Mouse (Mus musculus) C2C12 (cell line): ENCODE results near the gene Ppp6r1. TPM values are rescaled to one million over a fixed set of nuclear protein-coding genes. Genes with fewer than 3 reads are reported as not detected.

Experiments used
- H3K27me3 ChIP-seq: one replicate; pipeline ENCODE4 v1.6.1; 2011; ENCODE audit not compliant: control insufficient read depth, insufficient read depth, insufficient read length
- H3K36me3 ChIP-seq: one replicate; pipeline ENCODE4 v1.6.1; 2011; ENCODE audit not compliant: control insufficient read depth, insufficient read depth
- H3K4me3 ChIP-seq: one replicate; pipeline ENCODE4 v1.5.1; 2011; ENCODE audit warnings: mild to moderate bottlenecking, control low read depth; ENCODE audit not compliant: poor library complexity, insufficient read depth, severe bottlenecking
- H3K79me2 ChIP-seq: one replicate; pipeline ENCODE4 v1.6.1; 2011; ENCODE audit not compliant: control insufficient read depth, insufficient read depth
- H3K79me3 ChIP-seq: one replicate; pipeline ENCODE4 v1.6.1; 2011; ENCODE audit warnings: low read depth, control low read depth
- H3ac ChIP-seq: one replicate; pipeline ENCODE3; 2011; ENCODE audit warnings: low read depth; ENCODE audit not compliant: control insufficient read depth, insufficient read length
- CEBPB ChIP-seq: IDR thresholded peaks from one replicate; pipeline ENCODE4 v1.6.1; 2011; ENCODE audit warnings: low read depth, mild to moderate bottlenecking, control low read depth, moderate library complexity
- CTCF ChIP-seq: IDR thresholded peaks from one replicate; pipeline ENCODE4 v1.5.1; 2011; ENCODE audit not compliant: control insufficient read depth, insufficient read depth, insufficient read length
- FOSL1 ChIP-seq: IDR thresholded peaks from one replicate; pipeline ENCODE4 v1.8.0; 2011; ENCODE audit warnings: mild to moderate bottlenecking, low read length; ENCODE audit not compliant: poor library complexity, insufficient read depth, severe bottlenecking
- MAX ChIP-seq: IDR thresholded peaks from one replicate; pipeline ENCODE4 v1.6.1; 2011; ENCODE audit warnings: mild to moderate bottlenecking, control low read depth
- MYOD1 ChIP-seq: IDR thresholded peaks from one replicate; pipeline ENCODE4 v1.6.1; 2011; ENCODE audit warnings: low read depth; ENCODE audit not compliant: control insufficient read depth, insufficient read length
- MYOG ChIP-seq: IDR thresholded peaks from one replicate; pipeline ENCODE4 v1.6.1; 2011; ENCODE audit not compliant: control insufficient read depth, insufficient read length; ENCODE audit errors: extremely low read depth
- USF1 ChIP-seq: IDR thresholded peaks from one replicate; pipeline ENCODE4 v1.6.1; 2011; ENCODE audit warnings: low read depth, mild to moderate bottlenecking, control low read depth, moderate library complexity
- polyA plus RNA-seq: library from polyadenylated mRNA; unstranded; fragments of >200 nt; fragmentation: generic; extraction: Trizol; gene quantifications from one replicate; pipeline ENCODE4 v1.2.1, GENCODE M21; 2012; ENCODE audit warnings: missing spikeins

The Ppp6r1 gene
- polyA plus RNA-seq, 1 experiment, result 56.1 TPM

GRCm38 (mm10) chr7:4674114-4674731 lies 15.4 kb upstream of the Ppp6r1 start:
- H3ac ChIP-seq, result no peak overlapping the region
- no peak overlapping the region for H3K4me3 ChIP-seq
- peaks cover 17% of the 10 kb centered on the region for H3K36me3 ChIP-seq
- no peaks in the 10 kb centered on the region for H3K79me3 ChIP-seq
- TF ChIP-seq MYOD1 (no peak), CEBPB (no peak), MYOG (no peak), FOSL1 (no peak), MAX (no peak), CTCF (no peak), USF1 (no peak)
- H3K79me2 ChIP-seq, result no peaks in the 10 kb centered on the region
- no peaks in the 10 kb centered on the region for H3K27me3 ChIP-seq

GRCm38 (mm10) chr7:4671956-4672355 lies 13.1 kb upstream of the Ppp6r1 start:
- Histone ChIP-seq H3K4me3 (no peak overlapping the region), H3K27me3 (no peaks in the 10 kb centered on the region), H3K36me3 (peaks cover 13% of the 10 kb centered on the region), H3ac (no peak overlapping the region), H3K79me2 (no peaks in the 10 kb centered on the region), H3K79me3 (no peaks in the 10 kb centered on the region)
- TF ChIP-seq USF1, result no peak
- TF ChIP-seq MYOD1, result no peak
- no peak for TF ChIP-seq MAX
- no peak for TF ChIP-seq CEBPB
- no peak for TF ChIP-seq FOSL1
- TF ChIP-seq CTCF, result no peak
- no peak for TF ChIP-seq MYOG

GRCm38 (mm10) chr7:4670655-4671255 lies 11.9 kb upstream of the Ppp6r1 start:
- Histone ChIP-seq H3K36me3 (peaks cover 17% of the 10 kb centered on the region), H3K79me3 (no peaks in the 10 kb centered on the region), H3K4me3 (no peak overlapping the region), H3ac (no peak overlapping the region), H3K79me2 (no peaks in the 10 kb centered on the region), H3K27me3 (no peaks in the 10 kb centered on the region)
- TF ChIP-seq MYOD1, result no peak
- no peak for TF ChIP-seq FOSL1
- TF ChIP-seq CEBPB, result no peak

GRCm38 (mm10) chr7:4669156-4669555 lies 10.3 kb upstream of the Ppp6r1 start:
- no peaks in the 10 kb centered on the region for H3K79me3 ChIP-seq
- H3K79me2 ChIP-seq, result no peaks in the 10 kb centered on the region
- H3K4me3 ChIP-seq, result no peak overlapping the region
- TF ChIP-seq MYOG, result no peak
- no peak for TF ChIP-seq MAX
- H3ac ChIP-seq, result no peak overlapping the region
- H3K36me3 ChIP-seq, result peaks cover 4% of the 10 kb centered on the region
- H3K27me3 ChIP-seq, result no peaks in the 10 kb centered on the region

GRCm38 (mm10) chr7:4668506-4668905 lies 9.7 kb upstream of the Ppp6r1 start:
- Histone ChIP-seq H3ac (no peak overlapping the region), H3K27me3 (no peaks in the 10 kb centered on the region), H3K36me3 (peaks cover 4% of the 10 kb centered on the region), H3K79me2 (no peaks in the 10 kb centered on the region), H3K79me3 (no peaks in the 10 kb centered on the region), H3K4me3 (no peak overlapping the region)
- no peak for TF ChIP-seq FOSL1
- TF ChIP-seq MYOD1, result no peak
- TF ChIP-seq CTCF, result no peak
- TF ChIP-seq MAX, result no peak
- TF ChIP-seq CEBPB, result no peak
- TF ChIP-seq USF1, result no peak
- TF ChIP-seq MYOG, result no peak

GRCm38 (mm10) chr7:4666871-4667270 lies 8.1 kb upstream of the Ppp6r1 start:
- H3K79me3 ChIP-seq, result no peaks in the 10 kb centered on the region
- no peak overlapping the region for H3K4me3 ChIP-seq
- no peaks in the 10 kb centered on the region for H3K79me2 ChIP-seq
- peaks cover 4% of the 10 kb centered on the region for H3K36me3 ChIP-seq
- no peak overlapping the region for H3ac ChIP-seq
- TF ChIP-seq MYOG, result no peak
- no peak for TF ChIP-seq FOSL1
- TF ChIP-seq MAX, result no peak
- TF ChIP-seq CEBPB, result no peak
- no peak for TF ChIP-seq USF1
- no peak for TF ChIP-seq CTCF
- no peaks in the 10 kb centered on the region for H3K27me3 ChIP-seq
